Mouse (Mus musculus) thymus, postnatal 36 days (tissue): ENCODE data around the gene Pip4k2c.

Source experiments
- DNase-seq, 2 experiments: peaks; one replicate each; pipeline ENCODE4 v3.0.0; 2022; ENCODE audit warnings: mixed read lengths in 2 of 2

Gene Pip4k2c

GRCm38 (mm10) chr10:127211414-127211854 is at the start of gene Pip4k2c:
Gene Pip4k2c, minus strand, starts transcription at chr10:127211585.
- peak; percentile 92 to 94 for DNase-seq

DNA sequence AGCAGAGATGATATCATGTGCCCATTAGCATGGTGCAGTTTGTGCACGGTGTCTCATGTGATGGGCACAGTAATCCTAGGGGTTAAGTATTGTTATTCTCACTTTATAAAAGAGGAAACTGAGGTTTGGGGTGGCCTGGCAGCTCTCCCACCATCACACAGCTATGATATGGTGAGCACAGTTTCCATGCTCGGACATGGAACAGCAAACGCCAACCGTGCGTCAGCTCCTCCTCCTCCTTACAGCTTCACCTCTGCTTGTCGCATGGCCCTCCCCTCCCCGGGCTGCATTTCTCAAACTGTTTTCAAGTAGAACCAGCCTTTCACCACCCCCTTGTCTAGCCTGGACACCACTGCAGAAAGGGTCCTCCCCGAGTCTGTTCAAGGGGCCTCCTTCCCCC is 47.1 kb upstream of the Pip4k2c start:
- DNase-seq: no peak

GRCm38 (mm10) chr10:127257790-127258189 is 46.4 kb upstream of the Pip4k2c start:
- no peak for DNase-seq

DNA sequence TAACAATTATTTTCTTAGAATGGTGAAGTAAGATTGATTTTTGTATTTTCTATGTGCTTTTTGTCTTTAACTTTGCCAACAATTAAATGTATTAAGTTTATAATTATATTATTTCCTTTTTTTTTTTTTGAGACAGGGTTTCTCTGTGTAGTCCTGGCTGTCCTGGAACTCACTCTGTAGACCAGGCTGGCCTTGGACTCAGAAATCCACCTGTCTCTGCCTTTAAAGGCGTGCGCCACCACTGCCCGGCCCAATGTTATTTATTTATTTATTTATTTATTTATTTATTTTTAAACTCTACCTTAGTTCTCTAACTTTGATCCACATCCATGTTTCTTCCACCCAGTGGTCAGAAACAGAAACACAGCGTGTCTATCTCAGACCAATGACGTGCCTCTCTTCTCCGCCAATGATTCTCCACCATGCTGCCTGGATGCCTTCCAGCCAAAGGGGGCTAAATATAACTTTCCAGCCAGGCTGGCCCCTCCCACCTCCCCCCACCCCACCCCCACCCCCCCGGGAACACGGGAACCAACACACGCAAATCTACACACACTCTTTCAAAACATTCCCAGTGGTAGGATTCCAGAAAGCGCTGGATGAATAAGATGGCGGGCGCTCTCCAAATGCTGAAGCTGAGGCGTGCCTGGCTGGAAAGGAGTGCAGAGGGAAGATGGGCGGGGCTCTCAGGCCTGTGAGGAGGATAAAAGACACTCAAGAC is 44.4 kb upstream of the Pip4k2c start:
- no peak for DNase-seq

DNA sequence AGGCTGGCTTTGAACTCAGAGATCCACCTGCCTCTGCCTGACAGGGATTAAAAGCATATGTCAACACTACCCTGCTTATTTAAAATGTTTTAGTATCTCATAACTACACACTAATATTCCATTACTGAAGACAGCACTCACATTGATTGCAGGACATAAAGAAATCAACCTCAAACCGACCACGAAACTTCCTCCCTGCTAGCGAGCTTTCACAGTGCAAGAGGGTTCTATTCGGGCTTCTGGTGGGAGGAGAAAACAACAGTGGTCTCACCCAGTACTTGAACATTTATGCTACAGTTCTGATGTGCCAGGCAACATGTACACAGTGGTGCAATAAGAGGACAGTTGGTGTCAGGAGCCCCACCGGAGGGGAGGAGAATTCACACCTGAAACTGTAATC is 39.4 kb upstream of the Pip4k2c start:
- no peak for DNase-seq

DNA sequence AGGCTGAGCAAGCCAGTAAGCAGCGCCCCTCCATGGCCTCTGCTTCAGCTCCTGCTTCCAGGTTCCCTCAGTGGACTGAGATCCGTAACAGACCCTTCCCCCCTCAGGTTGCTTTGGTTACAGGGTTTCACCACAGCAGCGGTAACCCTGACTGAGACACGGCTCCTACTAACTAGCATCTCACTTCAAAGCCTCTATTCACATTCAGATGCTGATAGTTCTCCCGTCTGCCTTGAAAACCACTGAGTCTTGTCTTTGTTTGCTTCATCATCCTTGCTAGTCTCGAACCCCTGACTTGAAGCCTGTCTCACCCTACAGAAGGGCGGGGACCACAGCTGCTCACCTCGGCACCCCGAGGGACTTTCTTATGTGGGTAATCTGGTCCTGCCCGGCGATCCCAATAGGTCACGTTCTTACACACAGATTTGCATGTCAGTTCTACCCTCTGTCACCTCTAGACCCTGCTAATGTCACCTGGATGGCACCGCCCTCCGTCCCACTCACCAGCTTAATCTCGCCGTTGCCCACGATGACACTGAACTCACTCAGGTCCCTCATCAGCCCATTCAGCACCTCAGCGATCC is 26.9 kb upstream of the Pip4k2c start:
- no peak for DNase-seq

- no peak for DNase-seq
Measured at GRCm38 (mm10) chr10:127236541-127236940, 25.2 kb upstream of the Pip4k2c start.

- peak in 1 of 2 experiments; percentile 21 for DNase-seq
Measured at GRCm38 (mm10) chr10:127233141-127233540, 21.8 kb upstream of the Pip4k2c start.

DNA sequence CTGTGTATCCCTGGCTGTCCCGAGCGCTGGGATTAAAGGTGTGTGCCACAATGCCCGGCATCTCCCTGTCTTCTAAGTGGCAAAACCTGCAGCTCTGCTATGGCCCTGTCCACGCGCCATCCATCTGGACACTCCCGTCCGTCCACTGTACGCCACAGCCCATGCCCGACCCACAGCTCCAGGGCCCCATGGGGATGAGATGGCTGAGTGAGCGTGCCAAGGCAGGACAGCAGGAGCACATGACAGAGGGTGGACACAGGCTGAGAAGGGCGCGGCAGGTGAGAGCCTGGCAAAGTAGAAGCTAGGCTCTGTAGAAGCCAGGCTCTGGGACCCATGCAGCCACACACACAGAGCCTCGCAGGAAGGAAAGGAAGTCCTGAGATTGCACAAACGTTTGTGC is 20.4 kb upstream of the Pip4k2c start:
- no peak for DNase-seq

DNA sequence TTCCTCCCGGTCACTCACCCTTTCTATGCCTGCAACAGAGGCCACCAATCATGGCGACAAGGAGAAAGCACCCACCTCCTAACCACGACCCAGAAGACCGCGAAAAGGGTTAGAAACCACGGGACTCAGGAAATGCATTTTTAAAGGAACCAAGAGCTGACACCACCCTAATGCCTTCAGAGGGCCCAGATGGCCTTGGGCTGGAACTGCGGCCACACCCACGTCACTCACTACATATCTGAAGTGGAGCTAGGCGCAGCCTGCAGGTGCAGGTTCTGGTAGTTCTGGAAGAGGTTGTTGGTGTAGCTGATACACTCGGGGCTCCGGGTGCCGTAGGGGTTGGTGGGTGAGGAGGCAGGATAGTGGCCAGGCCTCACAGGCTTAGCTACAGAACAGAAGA is 19.3 kb upstream of the Pip4k2c start:
- no peak for DNase-seq

DNA sequence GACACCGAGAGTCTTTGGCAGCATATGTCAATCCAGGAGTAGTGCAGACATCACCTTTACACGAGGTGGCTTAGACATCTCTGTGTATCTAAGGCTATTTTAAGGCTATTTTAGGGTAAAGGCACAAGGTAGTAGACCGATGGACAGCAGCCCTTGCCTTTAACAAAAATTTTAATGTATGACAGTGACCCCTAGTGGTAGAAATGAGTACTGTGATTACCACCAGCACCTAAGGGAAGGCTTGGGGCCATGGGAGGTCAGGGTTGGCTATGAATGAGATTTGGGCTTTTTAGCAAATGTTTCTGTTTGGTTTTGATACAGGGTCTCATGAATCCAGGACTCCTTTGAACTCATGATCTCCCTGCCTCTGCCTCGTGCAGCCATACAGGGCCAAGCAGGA is 17.5 kb upstream of the Pip4k2c start:
- no peak for DNase-seq

- DNase-seq: no peak
Measured at GRCm38 (mm10) chr10:127227163-127227562, 15.8 kb upstream of the Pip4k2c start.

DNA sequence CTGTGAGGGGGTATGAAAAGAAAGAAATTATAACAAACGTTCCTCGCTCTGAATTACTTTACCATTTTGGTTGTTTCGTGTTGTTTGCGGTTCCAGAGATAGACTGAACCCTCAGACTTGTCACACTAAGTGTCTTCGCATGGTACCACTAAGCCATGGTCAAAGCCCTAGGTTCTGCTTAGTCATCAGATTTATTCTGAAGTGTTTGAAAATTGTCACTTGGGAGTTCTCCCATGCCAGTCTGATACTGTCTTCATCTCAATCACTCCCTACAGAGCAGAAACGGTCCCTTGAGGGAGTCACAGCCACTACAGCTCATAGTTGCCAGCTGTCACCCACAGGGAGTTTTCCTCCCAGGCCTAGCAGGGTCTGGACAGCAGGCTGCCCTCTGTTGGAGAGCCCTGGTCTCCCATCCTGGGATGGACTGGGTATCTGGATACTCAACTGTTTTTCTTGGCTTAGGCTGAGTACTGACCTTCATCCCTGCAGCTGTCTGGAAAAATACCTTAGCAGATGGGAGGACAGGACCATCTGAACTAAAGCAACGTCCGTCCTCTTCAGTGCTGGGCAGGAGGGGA is 15.0 kb upstream of the Pip4k2c start:
- no peak for DNase-seq

DNA sequence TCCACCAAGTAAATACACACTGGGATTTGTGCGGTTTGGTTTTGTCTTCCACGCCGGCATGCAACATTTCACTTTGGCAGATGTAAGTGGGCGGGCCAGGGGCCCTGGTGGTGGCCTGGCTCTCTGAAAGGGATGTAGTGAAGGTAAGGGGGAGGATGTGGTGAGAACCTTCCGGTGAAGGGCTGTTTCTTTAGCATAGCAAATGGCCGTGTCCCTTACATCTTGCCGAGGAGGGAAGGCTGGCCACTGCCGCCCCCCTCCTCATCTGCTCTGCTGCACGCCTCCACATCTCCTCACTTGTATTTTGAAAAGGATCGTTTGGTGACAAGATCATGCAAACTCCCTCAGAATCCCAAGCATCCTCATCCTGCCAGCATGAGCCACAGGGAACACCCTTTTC is 14.3 kb upstream of the Pip4k2c start:
- DNase-seq: peak in 1 of 2 experiments; percentile 12

GRCm38 (mm10) chr10:127225213-127225612 is 13.8 kb upstream of the Pip4k2c start:
- no peak for DNase-seq

DNA sequence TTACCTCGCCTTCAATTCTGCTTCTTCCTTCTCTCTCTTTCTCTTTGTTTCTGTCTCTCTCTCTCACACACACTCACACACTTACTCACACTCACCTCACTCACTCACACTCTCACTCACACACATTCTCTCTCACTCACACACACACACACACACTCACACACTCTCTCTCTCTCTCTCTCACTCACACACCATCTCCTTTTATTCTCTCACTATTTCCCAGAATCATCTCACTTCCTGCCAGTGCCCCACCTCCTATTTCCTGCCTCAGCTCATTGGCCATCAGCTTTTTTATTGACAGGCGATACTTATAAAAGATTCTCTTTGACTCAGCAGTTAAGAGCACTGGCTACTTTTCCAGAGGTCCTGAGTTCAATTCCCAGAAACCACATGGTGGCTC is 7.0 kb upstream of the Pip4k2c start:
- no peak for DNase-seq

DNA sequence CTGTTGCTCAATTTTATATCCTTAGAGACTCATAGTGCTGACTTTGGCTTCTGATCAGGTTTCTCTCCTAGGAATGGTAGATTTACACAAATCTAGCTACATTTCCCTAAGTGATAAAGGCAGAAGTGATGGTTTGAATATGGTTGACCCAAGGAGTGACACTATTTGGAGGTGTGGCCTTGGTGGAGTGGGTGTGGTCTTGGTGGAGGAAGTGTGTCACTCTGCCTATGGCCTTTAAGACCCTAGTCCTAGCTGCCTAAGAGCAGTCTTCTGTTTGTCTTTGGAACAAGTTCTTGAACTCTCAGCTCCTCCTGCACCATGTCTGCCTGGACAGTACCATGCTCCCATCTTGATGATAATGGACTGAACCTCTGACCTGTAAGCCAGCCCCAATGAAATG is 5.8 kb upstream of the Pip4k2c start:
- DNase-seq: no peak

DNA sequence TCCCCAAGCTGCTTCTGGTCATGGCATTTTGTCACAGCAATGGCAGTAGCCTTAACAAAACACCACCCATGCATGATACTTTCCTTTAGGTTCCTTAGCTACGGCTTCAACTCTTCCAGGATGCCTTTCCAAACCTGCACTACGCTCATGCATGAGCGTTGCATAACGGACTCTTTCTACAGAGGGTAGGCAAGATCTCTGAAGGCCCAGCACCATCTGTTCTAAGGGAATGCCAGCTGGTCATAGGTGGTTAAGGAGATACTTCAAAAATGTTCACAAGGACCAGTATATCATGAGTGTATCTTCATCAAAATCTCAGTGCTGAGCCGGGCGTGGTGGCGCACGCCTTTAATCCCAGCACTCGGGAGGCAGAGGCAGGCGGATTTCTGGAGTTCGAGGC is 5.1 kb upstream of the Pip4k2c start:
- DNase-seq: no peak

GRCm38 (mm10) chr10:127214422-127214803 is 3.0 kb upstream of the Pip4k2c start:
- DNase-seq: no peak

- DNase-seq: no peak
Measured at GRCm38 (mm10) chr10:127213704-127214421, 2.5 kb upstream of the Pip4k2c start.

DNA sequence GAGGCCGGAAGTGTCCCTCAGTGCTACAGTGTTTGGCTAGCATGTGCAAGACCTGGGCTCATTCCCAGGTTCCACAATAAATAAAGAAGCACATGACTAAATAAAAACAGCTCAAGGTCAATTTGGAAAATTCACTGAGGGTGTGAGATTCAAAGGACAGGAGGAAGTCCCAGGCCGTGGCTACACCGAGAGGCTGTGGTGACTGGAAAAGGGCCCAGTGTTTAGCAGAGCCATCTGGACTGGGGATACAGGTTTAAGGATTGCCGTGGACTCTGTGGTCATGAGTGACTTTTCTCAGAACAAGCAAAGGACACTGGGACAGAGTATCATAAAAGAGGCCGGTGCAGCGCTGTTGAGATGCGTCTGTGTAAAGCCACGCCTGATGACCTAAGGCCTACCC is 1.9 kb upstream of the Pip4k2c start:
- no peak for DNase-seq

GRCm38 (mm10) chr10:127210961-127211405 is 402 bp downstream of the Pip4k2c start:
- DNase-seq: no peak

DNA sequence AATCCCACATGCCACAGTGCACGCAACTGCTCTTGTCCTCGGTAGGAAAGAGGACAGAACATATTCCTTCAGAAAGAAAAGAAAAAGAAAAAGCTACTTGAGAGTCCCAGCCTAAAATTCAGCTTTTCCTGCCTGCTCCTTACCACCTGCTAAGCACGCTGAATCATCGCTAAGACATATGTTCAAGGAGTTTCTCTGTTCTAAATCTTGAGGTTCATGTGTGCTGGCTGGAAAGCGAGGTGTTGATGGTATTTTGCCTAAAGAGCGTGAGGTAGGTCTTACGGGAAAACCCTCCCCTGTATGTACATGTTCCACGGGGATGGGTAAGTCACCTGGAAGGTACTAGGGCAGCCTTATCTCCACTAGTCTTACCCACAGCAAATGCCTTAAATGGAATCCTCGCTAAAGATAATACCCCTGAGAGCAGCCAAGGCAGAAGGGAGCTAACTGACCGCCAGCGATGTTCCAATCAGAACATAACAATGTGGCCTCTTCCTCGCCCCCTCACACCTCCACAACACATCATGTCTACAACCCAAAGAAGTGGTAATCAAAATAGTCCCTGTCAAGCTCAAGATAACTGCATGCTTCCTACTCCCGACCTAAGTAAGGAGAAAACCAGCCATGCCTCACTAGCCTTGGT is 1.3 kb downstream of the Pip4k2c start:
- no peak for DNase-seq
